Mouse (Mus musculus) layer of hippocampus, postnatal 14 days (tissue): Measurements from ENCODE around the gene Olfr418. TPM values are rescaled to one million over a fixed set of nuclear protein-coding genes. Genes with fewer than 3 reads are reported as not detected.
"Not testable (repeated sequence)": the region's sequence is repeated elsewhere in the genome, so short reads cannot be mapped to it uniquely, and the experiment has no call there.

Experiments
- DNase-seq, 2 experiments: peaks; one replicate each; pipeline ENCODE4 v3.0.0; 2021 to 2022; ENCODE audit warnings: low spot score in 2 of 2, mixed read lengths in 1 of 2
- long read RNA-seq, 2 experiments: library from polyadenylated mRNA; stranded (forward); transcript quantifications; one replicate each; pipeline ENCODE4 v2.0.0; 2021
- total RNA-seq, 2 experiments: library from RNA; stranded (reverse); gene quantifications; 2 replicates each; pipeline ENCODE4 v1.2.3; 2021

Olfr418 gene
- not detected for total RNA-seq
- long read RNA-seq, experiment 1, result 0 reads
- long read RNA-seq, experiment 2, result 0 reads

GRCm38 (mm10) chr1:173265701-173266100 is at the start of gene Olfr418:
Gene Olfr418, plus strand, starts transcription at chr1:173266001.
- no peak for DNase-seq

DNA sequence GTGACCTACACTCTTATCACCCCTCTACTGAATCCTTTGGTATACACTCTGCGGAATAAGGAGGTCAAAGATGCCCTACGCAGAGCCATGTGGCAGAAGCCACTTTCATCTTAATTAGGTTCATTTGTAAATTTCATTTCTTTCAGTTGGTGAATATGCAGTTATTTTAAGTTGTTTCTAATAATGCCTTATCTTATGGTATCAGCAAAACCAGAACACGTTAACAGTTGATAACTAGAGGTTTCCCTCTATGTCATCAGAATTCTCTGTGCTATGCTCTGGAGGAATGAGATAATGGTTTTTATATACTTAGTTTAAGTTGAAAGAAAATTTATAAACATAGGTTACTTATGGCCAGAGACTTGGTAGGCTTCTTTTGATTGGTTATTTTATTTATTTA is 49.3 kb upstream of the Olfr418 start:
- DNase-seq, result no peak

- DNase-seq, result no peak
Observed at GRCm38 (mm10) chr1:173227081-173227480, 38.7 kb upstream of the Olfr418 start, which contains the start of gene Fcer1a. Gene Fcer1a, minus strand, starts transcription at chr1:173227214.

GRCm38 (mm10) chr1:173237004-173237403 is 28.8 kb upstream of the Olfr418 start:
- not testable (repeated sequence) for DNase-seq

GRCm38 (mm10) chr1:173249888-173250287 is 15.9 kb upstream of the Olfr418 start:
- DNase-seq, result no peak

- no peak for DNase-seq
Observed at GRCm38 (mm10) chr1:173277677-173278076, 11.9 kb downstream of the Olfr418 start, which contains the start of gene Mptx2. Gene Mptx2, minus strand, starts transcription at chr1:173277777.

- DNase-seq, result not testable (repeated sequence)
Observed at GRCm38 (mm10) chr1:173302795-173303194, 37.0 kb downstream of the Olfr418 start.

DNA sequence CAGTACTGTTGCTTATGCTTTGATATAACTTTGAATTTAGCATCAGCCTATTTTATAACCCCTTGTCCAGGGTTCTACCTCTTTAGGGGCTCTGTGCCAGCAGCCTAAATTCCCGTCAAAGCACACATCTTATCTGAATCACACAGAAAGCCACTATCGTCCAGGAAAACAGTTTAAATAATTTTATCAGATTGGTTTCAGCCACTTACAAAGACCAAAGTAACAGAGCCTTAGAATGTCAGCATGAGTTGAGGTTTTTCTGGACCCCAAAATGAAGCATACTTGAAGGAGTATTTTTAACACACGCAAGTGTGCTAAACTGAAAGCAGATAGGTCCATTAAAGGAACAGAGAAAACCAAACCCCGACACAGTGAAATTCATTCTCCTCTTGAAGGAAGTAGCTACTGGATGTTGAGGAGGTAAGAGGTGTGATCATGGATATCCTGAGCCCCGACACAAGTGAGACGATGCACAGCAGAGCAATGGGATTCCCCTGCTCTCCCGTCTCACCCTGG is 47.8 kb downstream of the Olfr418 start:
- not testable (repeated sequence) for DNase-seq

DNA sequence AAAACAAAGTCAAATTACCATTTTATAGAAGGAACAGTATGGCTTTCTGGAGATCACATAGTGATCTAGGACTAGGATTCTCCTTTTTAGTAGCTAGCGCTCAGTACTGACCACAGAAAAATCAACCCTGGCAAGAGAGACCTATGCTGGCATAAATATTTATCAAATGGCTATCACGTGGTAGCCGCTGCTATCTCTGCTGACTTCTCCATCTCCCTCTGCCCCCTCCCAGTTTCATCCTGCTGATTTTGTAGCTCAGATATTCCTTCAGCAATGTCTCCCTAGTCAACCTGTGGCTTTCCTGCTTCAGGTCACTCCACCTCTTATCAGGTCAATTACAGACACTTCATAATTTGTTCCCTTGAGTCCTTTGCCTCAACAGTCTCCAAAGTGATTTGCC is 49.9 kb downstream of the Olfr418 start:
- no peak for DNase-seq

GRCm38 (mm10) chr1:173317925-173318477 is 52.2 kb downstream of the Olfr418 start:
- no peak for DNase-seq

GRCm38 (mm10) chr1:173321593-173322248 is 55.9 kb downstream of the Olfr418 start:
- DNase-seq, result no peak

GRCm38 (mm10) chr1:173322249-173322627 is 56.4 kb downstream of the Olfr418 start:
- DNase-seq, result no peak

Other genes starting within 250 kb of the Olfr418 start
- not detected for gene Olfr1408, start 128.6 kb upstream of the Olfr418 start, total RNA-seq
- gene Olfr1406, start 75.4 kb upstream of the Olfr418 start, total RNA-seq, result not detected
- not detected for gene Olfr218, start 68.2 kb upstream of the Olfr418 start, total RNA-seq
- not detected for gene Olfr1404, start 53.6 kb upstream of the Olfr418 start, total RNA-seq
- gene Fcer1a, start 38.8 kb upstream of the Olfr418 start, total RNA-seq, result not detected
- not detected for gene Mptx2, start 11.8 kb downstream of the Olfr418 start, total RNA-seq
- gene Ackr1, start 67.7 kb downstream of the Olfr418 start, total RNA-seq, result 10 to 100 TPM; 76.9 to 81.4 TPM
- 1 to 10 TPM; 2.9 to 4.0 TPM for gene Aim2, start 84.9 kb downstream of the Olfr418 start, total RNA-seq
- gene Cadm3, start 101.7 kb downstream of the Olfr418 start, total RNA-seq, result 100 to 1,000 TPM; 351 to 367 TPM
- gene Ifi206, start 225.0 kb downstream of the Olfr418 start, total RNA-seq, result not detected